9 mouse cellular contexts compared by ENCODE assay signal in genomic region chr4:97609831-97610727, GRCm38 (mm10).
DNase-seq lines count a peak whose midpoint lies in the region; ATAC-seq and TF ChIP-seq lines count a peak whose summit lies in the region.
"Had no signal": no experiment of that assay in that cellular context is flagged by ENCODE, and none has a peak within 500 bp of the region (broad histone marks: within the 10 kb centered on the region; RNA-seq: fewer than 3 reads in every experiment).

No protein-coding gene starts in this region.

- ATAC-seq in midbrain, embryonic 13.5 days: peak; percentile 43; the same call in 1 of the 2 replicates
- peak; percentile 69 for ATAC-seq in forebrain, postnatal 0 days
- ATAC-seq in midbrain, postnatal 0 days (ENCODE audit: low FRiP score): no peak

- no peak for DNase-seq in midbrain, embryonic 10.5 days (ENCODE audit: low spot score)
- DNase-seq in cerebellum, postnatal 14 days: peak; percentile 76 to 89
- peak; percentile 87 for DNase-seq in forebrain, postnatal 0 days
- DNase-seq in midbrain, postnatal 0 days (ENCODE audit: low spot score): peak; percentile 74
- DNase-seq in B cell, adult 2 months: no peak
- no peak for DNase-seq in ovary, adult 18-20 months (ENCODE audit: low spot score)
- DNase-seq: liver, embryonic 13.5 days had no signal

- no peak overlapping the region for H3K4me2 ChIP-seq in midbrain, embryonic 13.5 days (replicated peaks)
- H3K4me2 ChIP-seq in forebrain, postnatal 0 days (ENCODE audit: low read depth): peak overlapping the region; percentile 15
- no peak overlapping the region for H3K4me2 ChIP-seq in midbrain, postnatal 0 days (ENCODE audit: low read depth, low read length, poor library complexity, severe bottlenecking)
- H3K4me2 ChIP-seq: liver, embryonic 13.5 days had no signal

- H3K4me3 ChIP-seq in midbrain, embryonic 13.5 days (replicated peaks): no peak overlapping the region
- no peak overlapping the region for H3K4me3 ChIP-seq in midbrain, embryonic 10.5 days
- H3K4me3 ChIP-seq in forebrain, postnatal 0 days (ENCODE audit: low read depth, low read length): no peak overlapping the region
- no peak overlapping the region for H3K4me3 ChIP-seq in midbrain, postnatal 0 days (ENCODE audit: low read depth, low read length)
- H3K4me3 ChIP-seq: liver, embryonic 13.5 days had no signal

- H3K27ac ChIP-seq in midbrain, embryonic 13.5 days: peak overlapping the region; percentile 47
- no peak overlapping the region; the same call in 1 of the 2 replicates for H3K27ac ChIP-seq in midbrain, embryonic 10.5 days (replicated peaks)
- peak overlapping the region; percentile 46 for H3K27ac ChIP-seq in forebrain, postnatal 0 days (ENCODE audit: low read depth, low read length)
- H3K27ac ChIP-seq in midbrain, postnatal 0 days (ENCODE audit: low read depth, low read length): peak overlapping the region; percentile 2; the same call in 1 of the 2 replicates
- H3K27ac ChIP-seq: liver, embryonic 13.5 days had no signal

- no peaks in the 10 kb centered on the region for H3K27me3 ChIP-seq in midbrain, embryonic 13.5 days
- peaks cover 12% of the 10 kb centered on the region; the same call in 1 of the 2 replicates for H3K27me3 ChIP-seq in midbrain, embryonic 10.5 days (ENCODE audit: low read depth, poor library complexity, severe bottlenecking)
- H3K27me3 ChIP-seq in forebrain, postnatal 0 days (ENCODE audit: insufficient read depth, low read length): no peaks in the 10 kb centered on the region
- no peaks in the 10 kb centered on the region for H3K27me3 ChIP-seq in midbrain, postnatal 0 days (ENCODE audit: insufficient read depth, low read length)
- H3K27me3 ChIP-seq: liver, embryonic 13.5 days had no signal

- 20% methylated on average over 10 of the region's 10 CpGs for WGBS in midbrain, embryonic 13.5 days
- 32% methylated on average over 10 of the region's 10 CpGs for WGBS in midbrain, embryonic 10.5 days
- WGBS in forebrain, postnatal 0 days: 8% methylated on average over 10 of the region's 10 CpGs
- 23% methylated on average over 10 of the region's 10 CpGs for WGBS in midbrain, postnatal 0 days

- H3K36me3 ChIP-seq in midbrain, embryonic 13.5 days: no peaks in the 10 kb centered on the region
- H3K36me3 ChIP-seq in midbrain, embryonic 10.5 days: no peaks in the 10 kb centered on the region
- no peaks in the 10 kb centered on the region for H3K36me3 ChIP-seq in forebrain, postnatal 0 days (ENCODE audit: insufficient read depth)
- no peaks in the 10 kb centered on the region for H3K36me3 ChIP-seq in midbrain, postnatal 0 days (ENCODE audit: insufficient read depth, low read length)
- H3K36me3 ChIP-seq: G1E; liver, embryonic 13.5 days had no signal

- TF ChIP-seq CTCF in forebrain, postnatal 0 days (IDR thresholded peaks at IDR 0.05; ENCODE audit: low read depth): no peak
- no peak for TF ChIP-seq CTCF in midbrain, postnatal 0 days (IDR thresholded peaks at IDR 0.05)

- no peak overlapping the region for H3K9ac ChIP-seq in midbrain, embryonic 13.5 days (replicated peaks)
- no peak overlapping the region for H3K9ac ChIP-seq in forebrain, postnatal 0 days
- no peak overlapping the region for H3K9ac ChIP-seq in midbrain, postnatal 0 days (replicated peaks; ENCODE audit: low read length, poor library complexity, severe bottlenecking)
- H3K9ac ChIP-seq: liver, embryonic 13.5 days had no signal

- H3K9me3 ChIP-seq in midbrain, embryonic 13.5 days: no peaks in the 10 kb centered on the region
- no peaks in the 10 kb centered on the region for H3K9me3 ChIP-seq in midbrain, embryonic 10.5 days (replicated peaks)
- H3K9me3 ChIP-seq in forebrain, postnatal 0 days (ENCODE audit: low read length): no peaks in the 10 kb centered on the region
- H3K9me3 ChIP-seq in midbrain, postnatal 0 days (ENCODE audit: low read length): no peaks in the 10 kb centered on the region
- H3K9me3 ChIP-seq: liver, embryonic 13.5 days had no signal

- H3K4me1 ChIP-seq in midbrain, embryonic 13.5 days (replicated peaks): peaks cover 25% of the 10 kb centered on the region
- peaks cover 39% of the 10 kb centered on the region for H3K4me1 ChIP-seq in midbrain, embryonic 10.5 days
- peaks cover 26% of the 10 kb centered on the region for H3K4me1 ChIP-seq in forebrain, postnatal 0 days (ENCODE audit: insufficient read depth)
- 0 out of 2 replicates have a peak, but pooled peaks cover 7% of the 10 kb centered on the region for H3K4me1 ChIP-seq in midbrain, postnatal 0 days (ENCODE audit: insufficient read depth, low read length)

Comparison
In these comparisons a context has a peak if more than half of its experiments do, and no peak if none do; other contexts are left out.
1. DNase-seq: peak in cerebellum, postnatal 14 days (2 of 2), forebrain, postnatal 0 days (single experiment) and midbrain, postnatal 0 days (single experiment); none in midbrain, embryonic 10.5 days (single experiment), B cell, adult 2 months (0 of 2) and ovary, adult 18-20 months (single experiment).